ENCODE assay signal across 8 mouse cellular contexts in the genomic region with DNA sequence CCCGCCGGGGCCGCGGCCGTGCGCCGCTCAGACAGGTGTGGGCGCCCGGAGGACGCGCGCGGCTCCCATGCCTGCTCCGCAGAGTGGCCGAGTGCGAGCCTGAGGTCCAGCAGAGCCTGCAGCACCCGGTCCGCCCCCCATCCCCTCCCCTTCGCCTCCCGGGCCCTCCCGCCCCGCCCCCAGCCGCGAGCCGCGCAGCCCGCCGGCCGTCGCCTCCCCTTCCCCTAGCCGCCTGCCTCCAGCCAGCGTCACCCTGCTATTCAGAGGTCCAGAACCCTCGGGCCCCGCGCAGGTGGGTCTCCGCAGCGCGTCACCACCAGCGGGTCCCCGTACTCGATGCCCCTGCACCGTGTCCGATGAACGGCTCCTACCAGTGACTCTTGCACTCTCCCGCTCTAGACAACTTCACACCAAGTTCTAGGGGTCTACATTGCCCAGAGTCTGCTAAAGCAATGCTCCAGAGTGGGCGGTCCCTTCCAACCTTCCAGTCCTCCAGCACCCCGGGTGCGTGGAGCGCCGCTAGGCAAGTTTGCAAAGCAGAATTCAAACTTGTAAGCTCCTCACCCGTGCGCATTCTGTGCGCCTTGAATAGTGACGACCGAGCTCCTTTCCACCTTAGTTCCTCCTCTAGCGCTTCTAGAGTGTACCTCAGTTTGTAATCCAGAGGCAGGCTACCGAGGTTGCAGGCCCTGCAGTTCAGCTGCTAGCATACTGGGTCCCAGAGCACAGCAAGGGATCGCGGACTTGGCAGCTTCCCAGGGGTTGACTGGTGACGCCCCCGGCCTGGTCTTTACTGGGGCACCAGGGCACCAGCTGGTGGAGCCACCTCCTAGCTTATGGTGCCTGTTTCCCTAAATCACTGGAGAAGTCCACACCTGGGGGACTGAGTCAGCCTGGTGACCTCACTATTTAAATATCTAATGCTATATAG. TPM values are rescaled to one million over a fixed set of nuclear protein-coding genes. Genes with fewer than 3 reads are reported as not detected.
DNase-seq lines count a peak whose midpoint lies in the region; ATAC-seq lines count a peak whose summit lies in the region.

No protein-coding gene starts in this region.

- H3K36me3 ChIP-seq in embryonic facial prominence, embryonic 14.5 days (ENCODE audit: control insufficient read depth, insufficient read depth, low read length): no peaks in the 10 kb centered on the region
- no peaks in the 10 kb centered on the region for H3K36me3 ChIP-seq in heart, embryonic 10.5 days

- peak; percentile 88 for ATAC-seq in embryonic facial prominence, embryonic 14.5 days (ENCODE audit: low read depth)
- no peak for ATAC-seq in inflammation-experienced regulatory T-cells, adult 6 months

- peak overlapping the region; percentile 71 for H3K4me3 ChIP-seq in embryonic facial prominence, embryonic 14.5 days (ENCODE audit: low read depth, low read length)
- peak overlapping the region; percentile 85 for H3K4me3 ChIP-seq in heart, embryonic 10.5 days

- H3K9ac ChIP-seq in embryonic facial prominence, embryonic 14.5 days (ENCODE audit: low read depth, low read length): peak overlapping the region; percentile 82

- DNase-seq in 3134 (ENCODE audit: extremely low read depth, insufficient read length, low spot score): peak; percentile 91
- peak; percentile 62 for DNase-seq in adrenal gland, postnatal 25 days
- DNase-seq in embryonic facial prominence, embryonic 14.5 days (ENCODE audit: low spot score): peak; percentile 86
- peak; percentile 86 for DNase-seq in heart, embryonic 10.5 days (ENCODE audit: low spot score)
- DNase-seq in kidney, adult 9 months: peak; percentile 78
- peak; percentile 59 to 64 for DNase-seq in lung, adult 18-20 months
- DNase-seq in ovary, adult 18-20 months (ENCODE audit: low spot score): peak; percentile 74

- no peaks in the 10 kb centered on the region for H3K9me3 ChIP-seq in embryonic facial prominence, embryonic 14.5 days (ENCODE audit: control insufficient read depth, low read length)
- 0 out of 2 replicates have a peak, but pooled peaks cover 4% of the 10 kb centered on the region for H3K9me3 ChIP-seq in heart, embryonic 10.5 days

- H3K4me2 ChIP-seq in embryonic facial prominence, embryonic 14.5 days (ENCODE audit: low read depth, low read length): peak overlapping the region; percentile 95

- WGBS in embryonic facial prominence, embryonic 14.5 days: 3% methylated on average over 19 of the region's 61 CpGs
- WGBS in heart, embryonic 10.5 days: under 1% methylated on average over 57 of the region's 61 CpGs

- peaks cover 13% of the 10 kb centered on the region for H3K4me1 ChIP-seq in embryonic facial prominence, embryonic 14.5 days (ENCODE audit: control insufficient read depth, insufficient read depth, low read length)
- H3K4me1 ChIP-seq in heart, embryonic 10.5 days: peaks cover 29% of the 10 kb centered on the region

- no peaks in the 10 kb centered on the region for H3K27me3 ChIP-seq in embryonic facial prominence, embryonic 14.5 days (replicated peaks; ENCODE audit: control insufficient read depth, insufficient read depth, low read length)
- peaks cover 5% of the 10 kb centered on the region; the same call in 1 of the 2 replicates for H3K27me3 ChIP-seq in heart, embryonic 10.5 days (ENCODE audit: insufficient read depth, poor library complexity, severe bottlenecking)

- peak overlapping the region; percentile 73 for H3K27ac ChIP-seq in embryonic facial prominence, embryonic 14.5 days (replicated peaks; ENCODE audit: low read depth, low read length)
- peak overlapping the region; percentile 93 for H3K27ac ChIP-seq in heart, embryonic 10.5 days

RNA-seq across cellular contexts. Expression of gene Prss23, which starts 9.3 kb away (rescaled TPM):
- total RNA-seq in adrenal gland, postnatal 25 days (2021): 8.3 and 9.5 TPM in 2 replicates
- polyA plus RNA-seq in embryonic facial prominence, embryonic 14.5 days (2014; fragmentation: Nextera tagmentation; extraction: Ambion mirVana): 78.6 and 82.6 TPM in 2 replicates
- 38.6 and 40.7 TPM in 2 replicates for polyA plus RNA-seq in heart, embryonic 10.5 days (2016; fragmentation: Nextera tagmentation; extraction: Ambion mirVana)
- polyA plus RNA-seq in inflammation-experienced regulatory T-cells, adult 6 months (2017; shearing (Covaris generic)): not detected

Comparison
In these comparisons a context has a peak if more than half of its experiments do, and no peak if none do; other contexts are left out.
1. RNA of gene Prss23, which starts 9.3 kb away (polyA plus RNA-seq): 78.6 to 82.6 TPM in embryonic facial prominence, embryonic 14.5 days and 38.6 to 40.7 TPM in heart, embryonic 10.5 days; not detected in inflammation-experienced regulatory T-cells, adult 6 months; every median in the first group is over 10 times any median in the second.
2. Peak in every context shown above with its lines, with median percentiles within 50 percentile points of each other: DNase-seq.